Mouse (Mus musculus) bone marrow, adult 2 months (tissue): Measurements from ENCODE around the gene Amacr.

Experiments used
- CTCF ChIP-seq: fragments of 200-500 bp; IDR thresholded peaks from 2 replicates; pipeline ENCODE4 v1.5.1; 2011; ENCODE audit warnings: low read length, control low read depth; ENCODE audit not compliant: control insufficient read depth, insufficient read depth
- POLR2A ChIP-seq: fragments of 200-500 bp; IDR thresholded peaks from 2 replicates; pipeline ENCODE4 v1.6.1; 2011; ENCODE audit warnings: low read depth, mild to moderate bottlenecking, control low read depth, low read length, borderline replicate concordance; ENCODE audit not compliant: control insufficient read depth

DNA sequence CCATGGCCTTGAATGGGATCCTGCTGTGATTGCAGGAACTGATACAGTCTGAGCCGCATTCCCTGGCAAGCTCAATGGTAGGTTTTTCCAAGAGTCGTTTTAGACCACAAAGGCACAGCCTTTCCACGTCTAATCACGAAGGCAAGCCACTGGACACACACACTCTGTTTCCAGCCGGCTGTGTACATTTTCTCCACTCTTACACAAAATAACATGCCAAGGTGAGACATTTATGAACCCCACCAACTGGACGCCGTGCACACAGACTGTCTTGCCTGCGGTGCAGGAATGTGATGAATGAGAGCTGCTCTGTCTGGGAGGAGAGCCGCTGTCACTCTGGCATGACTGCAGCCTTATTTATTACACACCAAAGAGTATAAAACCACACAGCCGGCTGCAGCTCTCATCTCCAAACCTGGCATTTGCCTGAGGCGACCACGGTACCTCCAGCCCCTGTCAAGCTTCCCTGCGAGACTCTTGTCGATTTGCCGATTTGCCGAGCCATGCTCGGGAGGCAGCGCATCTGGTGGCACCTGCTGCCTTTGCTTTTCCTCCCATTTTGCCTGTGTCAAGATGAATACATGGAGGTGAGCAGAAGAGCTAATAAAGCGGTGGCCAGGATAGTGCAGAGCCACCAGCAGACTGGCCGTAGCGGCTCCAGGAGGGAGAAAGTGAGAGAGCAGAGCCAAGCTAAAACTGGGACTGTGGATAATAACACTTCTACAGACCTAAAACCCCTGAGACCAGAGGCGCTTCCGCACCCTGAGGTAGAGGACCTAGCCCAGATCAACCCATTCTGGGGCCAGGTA, 29.4 kb upstream of the Amacr start, which contains the start of gene C1qtnf3:
- TF ChIP-seq POLR2A, result no peak
- TF ChIP-seq CTCF, result no peak
